Mouse (Mus musculus): ENCODE measurements at regions not wholly inside any gene's neighbourhood (a gene's known extent, or its start where the extent isn't known, plus 50 kb on each side); places are given as distances from the start of the nearest gene placed in this dataset.

- H3K27me3 ChIP-seq (ENCODE audit: insufficient read depth, low read length) = no peaks in the 10 kb centered on the region
- TF ChIP-seq CTCF (conservative IDR thresholded peaks at IDR 0.05; ENCODE audit: low read length) (no peak), NANOG (IDR thresholded peaks at IDR 0.05; ENCODE audit: borderline replicate concordance, low read length) (peak; percentile 82)
- no peak overlapping the region for H3K4me3 ChIP-seq (replicated peaks; ENCODE audit: low read length)
- peaks cover 12% of the 10 kb centered on the region; the same call in 1 of the 2 replicates for H3K4me1 ChIP-seq (replicated peaks; ENCODE audit: low read depth, low read length)
- H3K36me3 ChIP-seq (ENCODE audit: insufficient read depth, low read length) = no peaks in the 10 kb centered on the region
- H3K9me3 ChIP-seq (ENCODE audit: low read length) = peaks cover 10% of the 10 kb centered on the region
These were observed 158.6 kb upstream of the Tent5a start for GRCm38 (mm10) chr9:85485749-85486148.

DNA sequence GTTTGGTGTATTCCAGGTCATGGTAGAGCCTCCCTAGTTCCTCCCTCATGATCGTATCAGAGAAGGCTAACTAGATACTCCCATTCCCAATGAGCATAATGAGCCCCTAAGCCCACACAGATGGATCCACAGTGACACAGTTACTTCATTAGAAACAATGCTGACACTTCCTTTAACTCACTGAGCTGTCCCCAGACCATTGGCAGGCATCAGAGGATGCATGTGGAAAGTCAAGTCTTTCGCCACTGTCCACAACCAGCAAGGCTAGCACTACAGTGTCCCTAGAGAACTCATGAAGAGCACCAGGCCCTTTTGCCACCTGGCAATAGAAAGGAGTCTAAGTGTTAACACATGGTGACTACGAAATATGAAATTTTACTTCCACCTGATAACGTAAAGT is 156.1 kb upstream of the Tent5a start:
- no peak for TF ChIP-seq POU5F1 (IDR thresholded peaks at IDR 0.05; ENCODE audit: borderline replicate concordance, low read length)
- TF ChIP-seq NANOG (IDR thresholded peaks at IDR 0.05; ENCODE audit: borderline replicate concordance, low read length) = no peak
- TF ChIP-seq CTCF (conservative IDR thresholded peaks at IDR 0.05; ENCODE audit: low read length) = no peak
- peaks cover 12% of the 10 kb centered on the region; the same call in 1 of the 2 replicates for H3K4me1 ChIP-seq (replicated peaks; ENCODE audit: low read depth, low read length)
- H3K4me3 ChIP-seq (replicated peaks; ENCODE audit: low read length) = no peak overlapping the region
- H3K27me3 ChIP-seq (ENCODE audit: insufficient read depth, low read length) = no peaks in the 10 kb centered on the region
- no peaks in the 10 kb centered on the region for H3K36me3 ChIP-seq (ENCODE audit: insufficient read depth, low read length)
- peaks cover 10% of the 10 kb centered on the region for H3K9me3 ChIP-seq (ENCODE audit: low read length)

GRCm38 (mm10) chr9:85480566-85480965 is 153.4 kb upstream of the Tent5a start:
- H3K9me3 ChIP-seq (ENCODE audit: low read length) = peaks cover 7% of the 10 kb centered on the region
- H3K36me3 ChIP-seq (ENCODE audit: insufficient read depth, low read length) = no peaks in the 10 kb centered on the region
- no peak overlapping the region for H3K4me3 ChIP-seq (replicated peaks; ENCODE audit: low read length)
- TF ChIP-seq NANOG (IDR thresholded peaks at IDR 0.05; ENCODE audit: borderline replicate concordance, low read length) = no peak
- TF ChIP-seq POU5F1 (IDR thresholded peaks at IDR 0.05; ENCODE audit: borderline replicate concordance, low read length) = no peak
- no peak for TF ChIP-seq CTCF (conservative IDR thresholded peaks at IDR 0.05; ENCODE audit: low read length)
- H3K4me1 ChIP-seq (replicated peaks; ENCODE audit: low read depth, low read length) = peaks cover 7% of the 10 kb centered on the region; the same call in 1 of the 2 replicates
- no peaks in the 10 kb centered on the region for H3K27me3 ChIP-seq (ENCODE audit: insufficient read depth, low read length)

GRCm38 (mm10) chr9:85475214-85475613 is 148.1 kb upstream of the Tent5a start:
- no peaks in the 10 kb centered on the region for H3K36me3 ChIP-seq (ENCODE audit: insufficient read depth, low read length)
- H3K9me3 ChIP-seq (ENCODE audit: low read length) = no peaks in the 10 kb centered on the region
- no peaks in the 10 kb centered on the region for H3K27me3 ChIP-seq (ENCODE audit: insufficient read depth, low read length)
- no peak for TF ChIP-seq CTCF (conservative IDR thresholded peaks at IDR 0.05; ENCODE audit: low read length)
- TF ChIP-seq POU5F1 (IDR thresholded peaks at IDR 0.05; ENCODE audit: borderline replicate concordance, low read length) = no peak
- TF ChIP-seq NANOG (IDR thresholded peaks at IDR 0.05; ENCODE audit: borderline replicate concordance, low read length) = no peak
- no peaks in the 10 kb centered on the region for H3K4me1 ChIP-seq (replicated peaks; ENCODE audit: low read depth, low read length)
- no peak overlapping the region for H3K4me3 ChIP-seq (replicated peaks; ENCODE audit: low read length)

GRCm38 (mm10) chr9:85470264-85470821 is 143.2 kb upstream of the Tent5a start:
- Histone ChIP-seq H3K27me3 (ENCODE audit: insufficient read depth, low read length) (no peaks in the 10 kb centered on the region), H3K9me3 (ENCODE audit: low read length) (no peaks in the 10 kb centered on the region)
- no peak for TF ChIP-seq POU5F1 (IDR thresholded peaks at IDR 0.05; ENCODE audit: borderline replicate concordance, low read length)
- no peak for TF ChIP-seq NANOG (IDR thresholded peaks at IDR 0.05; ENCODE audit: borderline replicate concordance, low read length)
- TF ChIP-seq CTCF (conservative IDR thresholded peaks at IDR 0.05; ENCODE audit: low read length) = no peak

DNA sequence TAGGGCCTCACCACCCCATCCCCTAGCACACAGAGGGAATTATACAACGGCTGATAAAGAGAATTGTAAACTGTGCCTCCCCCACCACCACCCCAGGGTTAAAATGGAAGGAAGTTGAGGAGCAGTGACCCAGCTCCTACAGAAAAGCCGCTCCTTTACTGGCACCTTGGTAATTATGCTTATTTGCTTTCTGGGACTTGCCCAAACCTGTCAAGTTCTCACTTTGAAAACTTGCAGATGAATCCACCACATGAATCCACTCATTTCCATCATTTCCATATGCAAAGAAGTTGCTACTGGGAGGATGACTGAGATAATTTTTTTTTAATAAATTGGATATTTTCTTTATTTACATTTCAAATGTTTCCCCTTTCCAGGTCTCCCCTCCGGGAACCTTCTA is 142.1 kb upstream of the Tent5a start:
- Histone ChIP-seq H3K27me3 (ENCODE audit: insufficient read depth, low read length) (no peaks in the 10 kb centered on the region), H3K4me1 (replicated peaks; ENCODE audit: low read depth, low read length) (no peaks in the 10 kb centered on the region), H3K9me3 (ENCODE audit: low read length) (no peaks in the 10 kb centered on the region), H3K4me3 (replicated peaks; ENCODE audit: low read length) (no peak overlapping the region), H3K36me3 (ENCODE audit: insufficient read depth, low read length) (no peaks in the 10 kb centered on the region)
- no peak for TF ChIP-seq CTCF (conservative IDR thresholded peaks at IDR 0.05; ENCODE audit: low read length)
- TF ChIP-seq NANOG (IDR thresholded peaks at IDR 0.05; ENCODE audit: borderline replicate concordance, low read length) = no peak
- TF ChIP-seq POU5F1 (IDR thresholded peaks at IDR 0.05; ENCODE audit: borderline replicate concordance, low read length) = no peak

More at GRCm38 (mm10) chr9:85470264-85470821, 143.2 kb upstream of the Tent5a start:
- no peak overlapping the region for H3K4me3 ChIP-seq (replicated peaks; ENCODE audit: low read length)
- H3K36me3 ChIP-seq (ENCODE audit: insufficient read depth, low read length) = no peaks in the 10 kb centered on the region
- H3K4me1 ChIP-seq (replicated peaks; ENCODE audit: low read depth, low read length) = no peaks in the 10 kb centered on the region

- TF ChIP-seq POU5F1 (IDR thresholded peaks at IDR 0.05; ENCODE audit: borderline replicate concordance, low read length) = no peak
- Histone ChIP-seq H3K9me3 (ENCODE audit: low read length) (peaks cover 10% of the 10 kb centered on the region), H3K36me3 (ENCODE audit: insufficient read depth, low read length) (no peaks in the 10 kb centered on the region), H3K4me1 (replicated peaks; ENCODE audit: low read depth, low read length) (no peaks in the 10 kb centered on the region), H3K4me3 (replicated peaks; ENCODE audit: low read length) (no peak overlapping the region), H3K27me3 (ENCODE audit: insufficient read depth, low read length) (no peaks in the 10 kb centered on the region)
These were observed 139.5 kb upstream of the Tent5a start for GRCm38 (mm10) chr9:85466671-85467070.

GRCm38 (mm10) chr9:85459062-85459805 is 132.1 kb upstream of the Tent5a start:
- TF ChIP-seq NANOG (IDR thresholded peaks at IDR 0.05; ENCODE audit: borderline replicate concordance, low read length) (no peak), POU5F1 (IDR thresholded peaks at IDR 0.05; ENCODE audit: borderline replicate concordance, low read length) (no peak), CTCF (conservative IDR thresholded peaks at IDR 0.05; ENCODE audit: low read length) (no peak)
- peaks cover 61% of the 10 kb centered on the region for H3K9me3 ChIP-seq (ENCODE audit: low read length)
- H3K4me1 ChIP-seq (replicated peaks; ENCODE audit: low read depth, low read length) = no peaks in the 10 kb centered on the region
- no peaks in the 10 kb centered on the region for H3K36me3 ChIP-seq (ENCODE audit: insufficient read depth, low read length)
- H3K27me3 ChIP-seq (ENCODE audit: insufficient read depth, low read length) = no peaks in the 10 kb centered on the region
- no peak overlapping the region for H3K4me3 ChIP-seq (replicated peaks; ENCODE audit: low read length)

Data from E14TG2a.4 (cell line).